Mouse (Mus musculus): ENCODE measurements around the gene Tmem87b. TPM values are rescaled to one million over a fixed set of nuclear protein-coding genes. Genes with fewer than 3 reads are reported as not detected.

Gene Tmem87b
- polyA plus RNA-seq, 1 experiment = 4.5 TPM

DNA sequence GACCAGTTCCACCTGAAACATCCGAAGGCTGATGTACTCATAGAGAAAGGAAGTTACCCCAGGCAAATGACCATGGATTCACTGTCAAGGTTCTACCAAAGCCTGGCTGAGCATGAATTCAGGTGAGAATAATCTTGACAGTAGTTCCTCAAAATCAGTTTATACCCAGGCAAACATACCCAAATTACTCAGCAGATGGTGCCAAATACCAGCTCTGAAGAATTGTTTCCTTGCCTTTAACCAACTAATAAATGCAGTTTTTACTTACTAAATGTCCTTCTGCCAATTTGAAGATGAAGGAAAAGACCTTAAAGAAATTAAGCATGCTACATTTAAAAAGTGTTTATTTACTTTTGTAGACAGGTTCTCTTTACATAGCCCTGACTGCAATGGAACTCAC is 38.8 kb downstream of the Tmem87b start:
- Histone ChIP-seq H3ac (ENCODE audit: control insufficient read depth, insufficient read length, low read depth) (no peak overlapping the region), H3K79me2 (ENCODE audit: control insufficient read depth, insufficient read depth) (no peaks in the 10 kb centered on the region), H3K27me3 (ENCODE audit: control insufficient read depth, insufficient read depth, insufficient read length) (no peaks in the 10 kb centered on the region), H3K4me3 (ENCODE audit: insufficient read depth, poor library complexity, severe bottlenecking) (no peak overlapping the region), H3K36me3 (ENCODE audit: control insufficient read depth, insufficient read depth) (peaks cover 11% of the 10 kb centered on the region), H3K79me3 (ENCODE audit: low read depth) (no peaks in the 10 kb centered on the region)
- no peak for TF ChIP-seq MYOD1 (IDR thresholded peaks at IDR 0.05; ENCODE audit: control insufficient read depth, insufficient read length, low read depth)
- no peak for TF ChIP-seq MYOG (IDR thresholded peaks at IDR 0.05; ENCODE audit: control insufficient read depth, extremely low read depth, insufficient read length)
- no peak for TF ChIP-seq USF1 (IDR thresholded peaks at IDR 0.05; ENCODE audit: low read depth)
- no peak for TF ChIP-seq CEBPB (IDR thresholded peaks at IDR 0.05; ENCODE audit: low read depth)
- TF ChIP-seq CTCF (IDR thresholded peaks at IDR 0.05; ENCODE audit: control insufficient read depth, insufficient read depth, insufficient read length) = no peak
- no peak for TF ChIP-seq MAX (IDR thresholded peaks at IDR 0.05)

DNA sequence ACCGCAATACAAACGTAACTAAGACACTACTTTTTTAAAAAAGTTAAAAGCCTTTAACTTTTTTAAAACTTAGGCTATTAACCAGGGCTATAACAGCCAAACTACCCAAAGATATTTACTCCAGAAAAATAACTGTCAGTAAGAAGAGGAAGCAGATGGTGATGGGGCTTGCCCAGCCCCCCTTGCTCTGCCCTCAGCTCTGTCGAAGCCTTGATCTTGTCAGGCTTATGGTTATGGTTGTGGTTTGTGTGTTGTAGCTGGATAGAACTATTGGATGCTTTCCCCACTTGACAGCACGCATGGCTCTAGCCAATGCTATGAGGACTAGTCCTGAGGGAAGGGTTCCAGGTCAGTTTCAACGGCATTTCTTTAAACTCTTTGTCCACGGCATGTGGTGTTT is 41.0 kb downstream of the Tmem87b start:
- H3K27me3 ChIP-seq (ENCODE audit: control insufficient read depth, insufficient read depth, insufficient read length) = peaks cover 3% of the 10 kb centered on the region
- no peaks in the 10 kb centered on the region for H3K79me2 ChIP-seq (ENCODE audit: control insufficient read depth, insufficient read depth)
- no peak for TF ChIP-seq USF1 (IDR thresholded peaks at IDR 0.05; ENCODE audit: low read depth)
- no peak for TF ChIP-seq MYOG (IDR thresholded peaks at IDR 0.05; ENCODE audit: control insufficient read depth, extremely low read depth, insufficient read length)
- no peak for TF ChIP-seq CTCF (IDR thresholded peaks at IDR 0.05; ENCODE audit: control insufficient read depth, insufficient read depth, insufficient read length)
- TF ChIP-seq MYOD1 (IDR thresholded peaks at IDR 0.05; ENCODE audit: control insufficient read depth, insufficient read length, low read depth) = no peak
- no peak for TF ChIP-seq FOSL1 (IDR thresholded peaks at IDR 0.05; ENCODE audit: insufficient read depth, low read length, poor library complexity, severe bottlenecking)
- no peak for TF ChIP-seq MAX (IDR thresholded peaks at IDR 0.05)
- TF ChIP-seq CEBPB (IDR thresholded peaks at IDR 0.05; ENCODE audit: low read depth) = no peak
- H3K79me3 ChIP-seq (ENCODE audit: low read depth) = no peaks in the 10 kb centered on the region
- H3ac ChIP-seq (ENCODE audit: control insufficient read depth, insufficient read length, low read depth) = no peak overlapping the region
- no peaks in the 10 kb centered on the region for H3K36me3 ChIP-seq (ENCODE audit: control insufficient read depth, insufficient read depth)
- H3K4me3 ChIP-seq (ENCODE audit: insufficient read depth, poor library complexity, severe bottlenecking) = no peak overlapping the region

DNA sequence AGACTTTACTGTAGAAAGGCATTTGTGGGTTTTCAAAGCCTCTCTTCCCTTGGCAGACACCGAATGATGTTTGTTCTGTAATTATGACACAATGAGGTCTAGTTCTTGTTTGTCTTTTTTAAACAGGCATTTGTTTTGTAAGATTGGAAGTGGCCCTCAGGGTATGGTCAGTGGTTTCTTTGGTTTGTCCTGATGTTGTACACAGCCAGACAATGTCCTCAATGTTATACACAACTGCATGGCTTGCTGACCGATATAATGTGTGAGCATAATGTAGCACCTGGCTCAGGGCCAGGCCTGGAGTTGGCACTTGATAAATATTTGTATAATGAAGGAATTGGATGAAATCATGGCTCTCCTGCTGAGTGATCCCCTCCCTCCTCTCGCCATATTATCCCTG is 41.9 kb downstream of the Tmem87b start:
- Histone ChIP-seq H3K4me3 (ENCODE audit: insufficient read depth, poor library complexity, severe bottlenecking) (no peak overlapping the region), H3K79me2 (ENCODE audit: control insufficient read depth, insufficient read depth) (no peaks in the 10 kb centered on the region)
- no peak for TF ChIP-seq MYOG (IDR thresholded peaks at IDR 0.05; ENCODE audit: control insufficient read depth, extremely low read depth, insufficient read length)
- no peak for TF ChIP-seq FOSL1 (IDR thresholded peaks at IDR 0.05; ENCODE audit: insufficient read depth, low read length, poor library complexity, severe bottlenecking)

DNA sequence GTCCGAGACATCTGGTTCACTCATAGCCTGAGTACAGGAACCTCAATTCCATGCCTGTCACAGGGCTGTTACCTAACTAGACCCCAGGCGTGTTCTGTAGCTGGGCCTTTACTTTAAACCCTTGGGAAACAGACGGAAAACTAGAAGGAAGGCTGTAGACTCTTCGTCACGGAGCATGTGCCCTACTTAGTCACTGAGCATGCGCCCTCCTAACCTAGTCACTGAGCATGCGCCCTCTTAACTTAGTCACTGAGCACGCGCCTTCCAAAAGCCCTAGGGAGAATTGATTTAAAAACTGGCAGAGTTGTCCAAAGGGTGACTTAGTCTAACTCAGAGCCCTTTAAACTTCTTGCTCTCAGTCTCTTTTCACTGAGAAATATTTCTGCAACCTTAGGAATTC is 44.7 kb downstream of the Tmem87b start, which contains the start of gene Fbln7:
Gene Fbln7, plus strand, starts transcription at position 346 of the 400 bp plus-strand sequence.
- no peaks in the 10 kb centered on the region for H3K79me2 ChIP-seq (ENCODE audit: control insufficient read depth, insufficient read depth)
- peaks cover 13% of the 10 kb centered on the region for H3K27me3 ChIP-seq (ENCODE audit: control insufficient read depth, insufficient read depth, insufficient read length)
- H3K79me3 ChIP-seq (ENCODE audit: low read depth) = no peaks in the 10 kb centered on the region
- H3K4me3 ChIP-seq (ENCODE audit: insufficient read depth, poor library complexity, severe bottlenecking) = no peak within 1 kb of the TSS
- peak within 1 kb of the TSS; percentile 22 for H3ac ChIP-seq (ENCODE audit: control insufficient read depth, insufficient read length, low read depth)
- TF ChIP-seq USF1 (IDR thresholded peaks at IDR 0.05; ENCODE audit: low read depth) (no peak), CTCF (IDR thresholded peaks at IDR 0.05; ENCODE audit: control insufficient read depth, insufficient read depth, insufficient read length) (no peak), FOSL1 (IDR thresholded peaks at IDR 0.05; ENCODE audit: insufficient read depth, low read length, poor library complexity, severe bottlenecking) (no peak), MAX (IDR thresholded peaks at IDR 0.05) (no peak), MYOD1 (IDR thresholded peaks at IDR 0.05; ENCODE audit: control insufficient read depth, insufficient read length, low read depth) (no peak), MYOG (IDR thresholded peaks at IDR 0.05; ENCODE audit: control insufficient read depth, extremely low read depth, insufficient read length) (no peak), CEBPB (IDR thresholded peaks at IDR 0.05; ENCODE audit: low read depth) (no peak)
- no peaks in the 10 kb centered on the region for H3K36me3 ChIP-seq (ENCODE audit: control insufficient read depth, insufficient read depth)

More for the DNA sequence above, 41.9 kb downstream of the Tmem87b start:
- Histone ChIP-seq H3K36me3 (ENCODE audit: control insufficient read depth, insufficient read depth) (no peaks in the 10 kb centered on the region), H3K27me3 (ENCODE audit: control insufficient read depth, insufficient read depth, insufficient read length) (peaks cover 6% of the 10 kb centered on the region), H3K79me3 (ENCODE audit: low read depth) (no peaks in the 10 kb centered on the region), H3ac (ENCODE audit: control insufficient read depth, insufficient read length, low read depth) (no peak overlapping the region)

DNA sequence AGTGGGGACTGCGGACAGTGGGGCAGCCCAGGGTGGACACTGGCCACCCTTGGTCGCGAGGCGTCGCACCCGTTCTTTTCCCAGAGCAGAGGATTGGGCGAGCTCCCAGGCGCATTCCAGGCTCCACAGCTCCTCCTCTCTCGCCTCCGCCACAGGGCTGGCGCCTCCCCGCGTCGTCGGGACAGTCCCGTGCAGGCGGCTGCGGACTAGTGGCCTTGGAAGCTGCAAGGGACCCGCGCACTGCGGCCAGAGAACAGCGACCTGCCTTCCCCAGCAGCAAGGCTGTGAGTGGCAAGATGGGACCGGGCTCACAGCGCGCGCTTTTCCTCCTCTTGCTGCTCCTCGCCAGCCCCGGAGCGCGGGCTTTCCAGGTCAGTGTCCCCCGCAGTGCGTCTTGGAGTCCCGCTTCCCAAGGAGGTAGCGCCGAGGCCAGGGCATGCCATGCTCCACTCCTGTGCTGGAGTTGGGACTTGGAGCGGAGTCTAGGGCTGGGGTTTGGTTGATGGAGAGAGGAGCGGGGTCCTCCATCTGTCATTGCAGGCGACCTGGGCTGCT is 45.9 kb downstream of the Tmem87b start:
- H3K27me3 ChIP-seq (ENCODE audit: control insufficient read depth, insufficient read depth, insufficient read length) = peaks cover 13% of the 10 kb centered on the region
- no peak overlapping the region for H3K4me3 ChIP-seq (ENCODE audit: insufficient read depth, poor library complexity, severe bottlenecking)

DNA sequence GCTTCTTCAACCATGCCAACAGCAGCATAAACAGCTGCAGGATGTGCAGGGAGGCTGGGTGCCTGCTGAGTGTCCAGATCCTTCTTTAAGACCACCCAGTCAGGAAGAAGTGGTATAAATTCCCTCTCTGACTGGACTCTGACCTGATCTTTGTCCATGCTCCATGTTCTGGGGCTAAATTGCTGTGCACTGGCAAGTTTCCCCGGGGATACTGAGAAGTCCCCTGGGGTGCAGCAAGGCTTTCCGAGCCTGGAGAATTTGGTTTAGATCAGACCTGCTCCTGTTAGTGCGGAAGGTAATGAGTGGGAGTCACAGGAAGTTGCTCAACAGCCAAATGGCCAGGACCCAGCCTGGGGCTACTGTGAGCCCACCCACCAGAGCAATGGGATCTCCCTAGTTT is 47.1 kb downstream of the Tmem87b start:
- Histone ChIP-seq H3K27me3 (ENCODE audit: control insufficient read depth, insufficient read depth, insufficient read length) (peaks cover 13% of the 10 kb centered on the region), H3K79me3 (ENCODE audit: low read depth) (no peaks in the 10 kb centered on the region), H3ac (ENCODE audit: control insufficient read depth, insufficient read length, low read depth) (no peak overlapping the region), H3K4me3 (ENCODE audit: insufficient read depth, poor library complexity, severe bottlenecking) (no peak overlapping the region), H3K36me3 (ENCODE audit: control insufficient read depth, insufficient read depth) (no peaks in the 10 kb centered on the region), H3K79me2 (ENCODE audit: control insufficient read depth, insufficient read depth) (no peaks in the 10 kb centered on the region)
- TF ChIP-seq CTCF (IDR thresholded peaks at IDR 0.05; ENCODE audit: control insufficient read depth, insufficient read depth, insufficient read length) = no peak
- TF ChIP-seq CEBPB (IDR thresholded peaks at IDR 0.05; ENCODE audit: low read depth) = no peak
- no peak for TF ChIP-seq MYOD1 (IDR thresholded peaks at IDR 0.05; ENCODE audit: control insufficient read depth, insufficient read length, low read depth)
- TF ChIP-seq USF1 (IDR thresholded peaks at IDR 0.05; ENCODE audit: low read depth) = no peak
- no peak for TF ChIP-seq MAX (IDR thresholded peaks at IDR 0.05)
- no peak for TF ChIP-seq MYOG (IDR thresholded peaks at IDR 0.05; ENCODE audit: control insufficient read depth, extremely low read depth, insufficient read length)
- no peak for TF ChIP-seq FOSL1 (IDR thresholded peaks at IDR 0.05; ENCODE audit: insufficient read depth, low read length, poor library complexity, severe bottlenecking)

More for the DNA sequence above, 45.9 kb downstream of the Tmem87b start:
- TF ChIP-seq CTCF (IDR thresholded peaks at IDR 0.05; ENCODE audit: control insufficient read depth, insufficient read depth, insufficient read length) = peak; percentile 15
- TF ChIP-seq USF1 (IDR thresholded peaks at IDR 0.05; ENCODE audit: low read depth) = no peak
- Histone ChIP-seq H3K79me3 (ENCODE audit: low read depth) (no peaks in the 10 kb centered on the region), H3ac (ENCODE audit: control insufficient read depth, insufficient read length, low read depth) (peak overlapping the region; percentile 22), H3K79me2 (ENCODE audit: control insufficient read depth, insufficient read depth) (no peaks in the 10 kb centered on the region), H3K36me3 (ENCODE audit: control insufficient read depth, insufficient read depth) (no peaks in the 10 kb centered on the region)

Data from C2C12 (cell line).